Mouse (Mus musculus) kidney, postnatal 0 days (tissue): ENCODE results near the gene Gm13283. TPM values are rescaled to one million over a fixed set of nuclear protein-coding genes. Genes with fewer than 3 reads are reported as not detected.
A peak's percentile ranks its signal among the peaks of the same experiment; 100 is the strongest.
"Not testable (repeated sequence)": the region's sequence is repeated elsewhere in the genome, so short reads cannot be mapped to it uniquely, and the experiment has no call there.

Experiments
- ATAC-seq: fragments of 200-750 bp; cut with Nextera tagmentation; replicated peaks from 2 replicates; pipeline ENCODE4 v1.8.0; 2017; ENCODE audit warnings: low read depth, moderate number of reproducible peaks, moderate TSS enrichment, moderate library complexity; ENCODE audit not compliant: low FRiP score
- DNase-seq: peaks from one replicate; pipeline ENCODE4 v3.0.0-alpha.2; 2016; ENCODE audit warnings: low spot score
- H3K27ac ChIP-seq: fragments of 300-500 bp; sonication (generic); 2 replicates; pipeline ENCODE4 v1.5.1; 2014; ENCODE audit warnings: mild to moderate bottlenecking
- H3K27me3 ChIP-seq: fragments of 300-500 bp; sonication (generic); 2 replicates; pipeline ENCODE4 v1.6.1; 2014; ENCODE audit warnings: low read length, mixed read lengths; ENCODE audit not compliant: insufficient read depth
- H3K36me3 ChIP-seq: fragments of 300-500 bp; sonication (generic); 2 replicates; pipeline ENCODE4 v1.6.1; 2014; ENCODE audit warnings: low read length, mixed read lengths; ENCODE audit not compliant: insufficient read depth
- H3K4me1 ChIP-seq: fragments of 300-500 bp; sonication (generic); replicated peaks from 2 replicates; pipeline ENCODE4 v1.6.1; 2014; ENCODE audit warnings: antibody characterized with exemption, low read length, mixed read lengths; ENCODE audit not compliant: insufficient read depth
- H3K4me2 ChIP-seq: fragments of 300-500 bp; sonication (generic); 2 replicates; pipeline ENCODE4 v1.6.1; 2014; ENCODE audit warnings: mild to moderate bottlenecking, low read length, moderate library complexity, mixed read lengths
- H3K4me3 ChIP-seq: fragments of 300-500 bp; sonication (generic); replicated peaks from 2 replicates; pipeline ENCODE4 v1.5.1; 2014; ENCODE audit warnings: low read depth, low read length
- H3K9ac ChIP-seq: fragments of 300-500 bp; sonication (generic); 2 replicates; pipeline ENCODE4 v1.6.1; 2014; ENCODE audit warnings: low read depth, low read length
- H3K9me3 ChIP-seq: fragments of 300-500 bp; sonication (generic); replicated peaks from 2 replicates; pipeline ENCODE4 v1.6.1; 2016; ENCODE audit warnings: low read length, inconsistent platforms, mixed read lengths
- CTCF ChIP-seq: IDR thresholded peaks from 2 replicates; pipeline ENCODE4 v1.5.1; 2016; ENCODE audit warnings: antibody characterized with exemption, low read depth, mild to moderate bottlenecking, moderate library complexity
- WGBS: fragments of 180-500 bp; shearing (Covaris S2); extraction: QIAGEN DNeasy Blood & Tissue Kit; methylation state at CpG from one replicate; pipeline ENCODE4 v1.1.7; 2014; 5-methylcytosine and 5-hydroxymethylcytosine counted together
- polyA plus RNA-seq: library from polyadenylated mRNA; unstranded; fragments of >200 nt; fragmentation: Nextera tagmentation; extraction: Ambion mirVana; gene quantifications from 2 replicates; pipeline ENCODE4 v1.2.1, GENCODE M21; 2015

Gm13283 gene
- polyA plus RNA-seq: 0.49 and 0.71 TPM in 2 replicates

GRCm38 (mm10) chr4:88759610-88760268 is at the start of gene Gm13283:
Gm13283 (plus strand) TSS chr4:88760119.
- H3K36me3 ChIP-seq, H3K9ac ChIP-seq, ATAC-seq, H3K4me1 ChIP-seq, H3K9me3 ChIP-seq, H3K27me3 ChIP-seq, DNase-seq: not testable (repeated sequence)
- H3K4me2 ChIP-seq: peak within 1 kb of the TSS; percentile 34; the same call in 1 of the 2 replicates
- H3K27ac ChIP-seq: peak within 1 kb of the TSS; percentile 73
- 20% methylated on average over 7 of the region's 14 CpGs for WGBS
- H3K4me3 ChIP-seq: peak within 1 kb of the TSS; percentile 16; the same call in 1 of the 2 replicates

GRCm38 (mm10) chr4:88714281-88714680 is 45.6 kb upstream of the Gm13283 start:
- H3K9ac ChIP-seq: no peak overlapping the region
- H3K36me3 ChIP-seq: peaks cover 4% of the 10 kb centered on the region; the same call in 1 of the 2 replicates
- no peaks in the 10 kb centered on the region for H3K4me1 ChIP-seq
- H3K4me2 ChIP-seq: no peak overlapping the region
- H3K27me3 ChIP-seq: no peaks in the 10 kb centered on the region
- 83% methylated on average over 1 of the region's 1 CpGs for WGBS
- DNase-seq (no peak), ATAC-seq (no peak)
- no peak overlapping the region for H3K4me3 ChIP-seq
- H3K27ac ChIP-seq: no peak overlapping the region
- TF ChIP-seq CTCF: no peak
- H3K9me3 ChIP-seq: no peaks in the 10 kb centered on the region

- ATAC-seq (no peak), DNase-seq (no peak)
- Histone ChIP-seq H3K27me3 (no peaks in the 10 kb centered on the region), H3K36me3 (peaks cover 4% of the 10 kb centered on the region; the same call in 1 of the 2 replicates), H3K9ac (no peak overlapping the region), H3K4me3 (no peak overlapping the region), H3K4me2 (no peak overlapping the region), H3K9me3 (no peaks in the 10 kb centered on the region), H3K27ac (no peak overlapping the region), H3K4me1 (peaks cover 1% of the 10 kb centered on the region; the same call in 1 of the 2 replicates)
- TF ChIP-seq CTCF: no peak
Measured at GRCm38 (mm10) chr4:88715059-88715458, 44.9 kb upstream of the Gm13283 start.

- Histone ChIP-seq H3K9me3 (no peaks in the 10 kb centered on the region), H3K4me1 (peaks cover 7% of the 10 kb centered on the region; the same call in 1 of the 2 replicates), H3K4me3 (peak overlapping the region; percentile 24), H3K4me2 (peak overlapping the region; percentile 62), H3K27ac (no peak overlapping the region), H3K27me3 (no peaks in the 10 kb centered on the region), H3K36me3 (peaks cover 7% of the 10 kb centered on the region; the same call in 1 of the 2 replicates), H3K9ac (no peak overlapping the region; the same call in 1 of the 2 replicates)
- ATAC-seq: no peak
- WGBS: 44% methylated on average over 1 of the region's 1 CpGs
- no peak for DNase-seq
- TF ChIP-seq CTCF: no peak
Measured at GRCm38 (mm10) chr4:88718715-88719114, 41.2 kb upstream of the Gm13283 start.

- peak; percentile 97 for ATAC-seq
- WGBS: under 1% methylated on average over 81 of the region's 82 CpGs
Measured at GRCm38 (mm10) chr4:88721791-88722721, 37.9 kb upstream of the Gm13283 start, which contains the start of the genes Gm26566 and Klhl9. Gm26566 (plus strand) TSS chr4:88721805. Klhl9 (minus strand) TSS chr4:88722465.

More at GRCm38 (mm10) chr4:88721791-88722721, 37.9 kb upstream of the Gm13283 start, which contains the start of the genes Gm26566 and Klhl9:
- Histone ChIP-seq H3K9me3 (no peaks in the 10 kb centered on the region), H3K9ac (peak within 1 kb of the TSS; percentile 94), H3K4me2 (peak within 1 kb of the TSS; percentile 62), H3K27me3 (no peaks in the 10 kb centered on the region), H3K27ac (peak within 1 kb of the TSS; percentile 98), H3K4me3 (peak within 1 kb of the TSS; percentile 63), H3K36me3 (0 out of 2 replicates have a peak, but pooled peaks cover 4% of the 10 kb centered on the region), H3K4me1 (peaks cover 7% of the 10 kb centered on the region; the same call in 1 of the 2 replicates)
- TF ChIP-seq CTCF: no peak
- DNase-seq: peak; percentile 98
